Mouse (Mus musculus) forebrain, postnatal 0 days (tissue): ENCODE data around the gene Tgfb2. TPM values are rescaled to one million over a fixed set of nuclear protein-coding genes. Genes with fewer than 3 reads are reported as not detected.

ENCODE experiments used
- ATAC-seq: fragments of 200-750 bp; cut with Nextera tagmentation; 2 replicates; pipeline ENCODE4 v1.8.0; 2017; ENCODE audit warnings: mild to moderate bottlenecking, moderate library complexity
- DNase-seq: peaks from one replicate; pipeline ENCODE4 v3.0.0-alpha.2; 2015
- H3K27ac ChIP-seq: fragments of 300-500 bp; sonication (generic); 2 replicates; pipeline ENCODE4 v1.5.1; 2014; ENCODE audit warnings: low read depth, mild to moderate bottlenecking, antibody characterized with exemption, low read length, moderate library complexity, mixed read lengths
- H3K27me3 ChIP-seq: fragments of 300-500 bp; sonication (generic); 2 replicates; pipeline ENCODE4 v1.6.1; 2014; ENCODE audit warnings: mild to moderate bottlenecking, low read length, mixed read lengths; ENCODE audit not compliant: insufficient read depth
- H3K36me3 ChIP-seq: fragments of 300-500 bp; sonication (generic); 2 replicates; pipeline ENCODE4 v1.6.1; 2014; ENCODE audit warnings: mild to moderate bottlenecking, moderate library complexity; ENCODE audit not compliant: insufficient read depth
- H3K4me1 ChIP-seq: fragments of 300-500 bp; sonication (generic); 2 replicates; pipeline ENCODE4 v1.6.1; 2014; ENCODE audit warnings: antibody characterized with exemption; ENCODE audit not compliant: insufficient read depth
- H3K4me2 ChIP-seq: fragments of 300-500 bp; sonication (generic); 2 replicates; pipeline ENCODE4 v1.6.1; 2014; ENCODE audit warnings: low read depth, mild to moderate bottlenecking, moderate library complexity
- H3K4me3 ChIP-seq: fragments of 300-500 bp; sonication (generic); 2 replicates; pipeline ENCODE4 v1.5.1; 2014; ENCODE audit warnings: low read depth, low read length, mixed read lengths
- H3K9ac ChIP-seq: fragments of 300-500 bp; sonication (generic); 2 replicates; pipeline ENCODE4 v1.6.1; 2014; ENCODE audit warnings: mild to moderate bottlenecking
- H3K9me3 ChIP-seq: fragments of 300-500 bp; sonication (generic); 2 replicates; pipeline ENCODE4 v1.6.1; 2016; ENCODE audit warnings: low read length
- CTCF ChIP-seq: sonication (generic); IDR thresholded peaks from 2 replicates; pipeline ENCODE4 v1.5.1; 2016; ENCODE audit warnings: antibody characterized with exemption, control low read depth, low read depth
- WGBS: fragments of 180-500 bp; shearing (Covaris S2); extraction: QIAGEN DNeasy Blood & Tissue Kit; methylation state at CpG from one replicate; pipeline ENCODE4 v1.1.7; 2014; 5-methylcytosine and 5-hydroxymethylcytosine counted together
- polyA plus RNA-seq: library from polyadenylated mRNA; unstranded; fragments of >200 nt; fragmentation: Nextera tagmentation; extraction: Ambion mirVana; gene quantifications from 2 replicates; pipeline ENCODE4 v1.2.1, GENCODE M21; 2015
- total RNA-seq: library from RNA; depleted of rRNA; stranded (reverse); fragments of >200 nt; gene quantifications from 2 replicates; pipeline ENCODE4 v1.2.3, GENCODE M21; 2014; rRNA removed

Tgfb2 gene
- total and polyA plus RNA-seq, 2 experiments from 2014 or later: 15.4 to 35.8 TPM

- H3K9ac ChIP-seq: no peak overlapping the region
- TF ChIP-seq CTCF: no peak
- H3K4me2 ChIP-seq: no peak overlapping the region
- no peak overlapping the region for H3K27ac ChIP-seq
- H3K4me1 ChIP-seq: no peaks in the 10 kb centered on the region
- H3K9me3 ChIP-seq: no peaks in the 10 kb centered on the region
- no peaks in the 10 kb centered on the region for H3K36me3 ChIP-seq
- DNase-seq (no peak), ATAC-seq (no peak)
- no peak overlapping the region for H3K4me3 ChIP-seq
- H3K27me3 ChIP-seq: no peaks in the 10 kb centered on the region
Measured at GRCm38 (mm10) chr1:186583933-186584332, 121.9 kb downstream of the Tgfb2 start.

- whole genome bisulfite sequencing: 74% methylated on average over 6 of the region's 6 CpGs
- Histone ChIP-seq H3K4me1 (no peaks in the 10 kb centered on the region), H3K36me3 (no peaks in the 10 kb centered on the region), H3K9ac (no peak overlapping the region), H3K27me3 (no peaks in the 10 kb centered on the region), H3K4me3 (no peak overlapping the region), H3K9me3 (no peaks in the 10 kb centered on the region), H3K27ac (no peak overlapping the region), H3K4me2 (no peak overlapping the region)
- no peak for ATAC-seq
- no peak for TF ChIP-seq CTCF
- no peak for DNase-seq
Measured at GRCm38 (mm10) chr1:186582113-186582512, 123.7 kb downstream of the Tgfb2 start.

- no peak overlapping the region for H3K9ac ChIP-seq
- H3K9me3 ChIP-seq: no peaks in the 10 kb centered on the region
- no peak overlapping the region for H3K4me2 ChIP-seq
- H3K4me1 ChIP-seq: no peaks in the 10 kb centered on the region
- ATAC-seq (no peak), DNase-seq (no peak)
- 93% methylated on average over 2 of the region's 2 CpGs for WGBS
- no peak for TF ChIP-seq CTCF
- no peaks in the 10 kb centered on the region for H3K36me3 ChIP-seq
- H3K4me3 ChIP-seq: no peak overlapping the region
- H3K27ac ChIP-seq: no peak overlapping the region
- no peaks in the 10 kb centered on the region for H3K27me3 ChIP-seq
Measured at GRCm38 (mm10) chr1:186581666-186582065, 124.1 kb downstream of the Tgfb2 start.

GRCm38 (mm10) chr1:186581114-186581513 is 124.7 kb downstream of the Tgfb2 start:
- H3K27me3 ChIP-seq: no peaks in the 10 kb centered on the region
- H3K9ac ChIP-seq: no peak overlapping the region
- ATAC-seq: no peak
- no peaks in the 10 kb centered on the region for H3K36me3 ChIP-seq
- DNase-seq: no peak
- WGBS: 87% methylated on average over 2 of the region's 2 CpGs
- TF ChIP-seq CTCF: no peak
- H3K27ac ChIP-seq: no peak overlapping the region
- H3K4me3 ChIP-seq: no peak overlapping the region
- no peaks in the 10 kb centered on the region for H3K4me1 ChIP-seq
- H3K9me3 ChIP-seq: no peaks in the 10 kb centered on the region
- H3K4me2 ChIP-seq: no peak overlapping the region

- Histone ChIP-seq H3K4me3 (no peak overlapping the region), H3K4me1 (no peaks in the 10 kb centered on the region), H3K9ac (no peak overlapping the region), H3K9me3 (no peaks in the 10 kb centered on the region), H3K27me3 (no peaks in the 10 kb centered on the region), H3K36me3 (no peaks in the 10 kb centered on the region), H3K27ac (no peak overlapping the region), H3K4me2 (no peak overlapping the region)
- no peak for ATAC-seq
- DNase-seq: no peak
- no peak for TF ChIP-seq CTCF
- 91% methylated on average over 5 of the region's 5 CpGs for WGBS
Measured at GRCm38 (mm10) chr1:186577302-186577701, 128.5 kb downstream of the Tgfb2 start.

GRCm38 (mm10) chr1:186575629-186576028 is 130.2 kb downstream of the Tgfb2 start:
- WGBS: 84% methylated on average over 9 of the region's 9 CpGs
- DNase-seq: no peak
- Histone ChIP-seq H3K27ac (no peak overlapping the region), H3K4me2 (no peak overlapping the region), H3K4me3 (no peak overlapping the region), H3K4me1 (no peaks in the 10 kb centered on the region), H3K9ac (no peak overlapping the region), H3K9me3 (no peaks in the 10 kb centered on the region), H3K36me3 (no peaks in the 10 kb centered on the region), H3K27me3 (no peaks in the 10 kb centered on the region)
- no peak for ATAC-seq
- TF ChIP-seq CTCF: no peak

GRCm38 (mm10) chr1:186575074-186575473 is 130.7 kb downstream of the Tgfb2 start:
- Histone ChIP-seq H3K27ac (no peak overlapping the region), H3K4me2 (no peak overlapping the region), H3K4me1 (no peaks in the 10 kb centered on the region), H3K27me3 (no peaks in the 10 kb centered on the region), H3K4me3 (no peak overlapping the region), H3K36me3 (no peaks in the 10 kb centered on the region), H3K9me3 (no peaks in the 10 kb centered on the region), H3K9ac (no peak overlapping the region)
- WGBS: 92% methylated on average over 7 of the region's 7 CpGs
- ATAC-seq: no peak
- TF ChIP-seq CTCF: no peak
- no peak for DNase-seq

Other genes starting within 250 kb of the Tgfb2 start
- gene Rrp15, start 43.4 kb upstream of the Tgfb2 start, total RNA-seq: 26.4 and 31.2 TPM in 2 replicates
- 24.2 and 25.2 TPM in 2 replicates for gene Rrp15, start 43.4 kb upstream of the Tgfb2 start, polyA plus RNA-seq